Comparison of ENCODE assay signal across 16 mouse cellular contexts in genomic region chr17:68571806-68572205, GRCm38 (mm10).
"Had no signal": no experiment of that assay in that cellular context is flagged by ENCODE, and none has a peak within 500 bp of the region (broad histone marks: within the 10 kb centered on the region; RNA-seq: fewer than 3 reads in every experiment).

No protein-coding gene starts in this region.

- DNase-seq: kidney, adult 2 months; kidney, postnatal 25 days; layer of hippocampus, adult 9-11 months; liver; liver, embryonic 13.5 days; lung, adult 2 months; lung, postnatal 14 days; lung, postnatal 4 days; midbrain, embryonic 14.5 days; right cerebral cortex, postnatal 4 days; thymus, postnatal 25 days had no signal

- H3K4me3 ChIP-seq: layer of hippocampus, adult 2 months; limb, embryonic 10.5 days; limb, embryonic 13.5 days; liver, embryonic 13.5 days had no signal

- H3K27ac ChIP-seq: kidney, postnatal 0 days; layer of hippocampus, adult 2 months; limb, embryonic 10.5 days; limb, embryonic 13.5 days; liver, embryonic 13.5 days; stomach, postnatal 0 days had no signal
